Mouse (Mus musculus): ENCODE results near the gene Plac1. TPM values are rescaled to one million over a fixed set of nuclear protein-coding genes. Genes with fewer than 3 reads are reported as not detected.

Plac1 gene
- polyA plus RNA-seq, 1 experiment from 2014 or later, result 7.5 TPM

- H3K27me3 ChIP-seq (replicated peaks), result no peaks in the 10 kb centered on the region
- H3K9ac ChIP-seq, result no peak overlapping the region
- no peak overlapping the region for H3K27ac ChIP-seq
- no peaks in the 10 kb centered on the region for H3K9me3 ChIP-seq
- H3K4me2 ChIP-seq, result no peak overlapping the region
- WGBS, result 77% methylated on average over 2 of the region's 2 CpGs
- no peak for ATAC-seq (ENCODE audit: insufficient read depth, low FRiP score, low read depth)
- H3K36me3 ChIP-seq, result no peaks in the 10 kb centered on the region
- no peak overlapping the region for H3K4me3 ChIP-seq (replicated peaks)
- H3K4me1 ChIP-seq, result no peaks in the 10 kb centered on the region
Observed at GRCm38 (mm10) chrX:53139641-53140040, 100.3 kb downstream of the Plac1 start.

- no peak for ATAC-seq (ENCODE audit: insufficient read depth, low FRiP score, low read depth)
- H3K36me3 ChIP-seq, result no peaks in the 10 kb centered on the region
- WGBS, result 83% methylated on average over 2 of the region's 2 CpGs
- no peak overlapping the region for H3K4me2 ChIP-seq
- H3K4me3 ChIP-seq (replicated peaks), result no peak overlapping the region
- H3K27ac ChIP-seq, result no peak overlapping the region
- no peak overlapping the region for H3K9ac ChIP-seq
- H3K9me3 ChIP-seq, result no peaks in the 10 kb centered on the region
- no peaks in the 10 kb centered on the region for H3K27me3 ChIP-seq (replicated peaks)
- H3K4me1 ChIP-seq, result no peaks in the 10 kb centered on the region
Observed at GRCm38 (mm10) chrX:53137066-53137465, 102.8 kb downstream of the Plac1 start.

- no peaks in the 10 kb centered on the region for H3K4me1 ChIP-seq
- no peaks in the 10 kb centered on the region for H3K36me3 ChIP-seq
- no peak overlapping the region for H3K4me3 ChIP-seq (replicated peaks)
- H3K9ac ChIP-seq, result no peak overlapping the region
- ATAC-seq (ENCODE audit: insufficient read depth, low FRiP score, low read depth), result no peak
- WGBS, result 31% methylated on average over 2 of the region's 2 CpGs
- no peak overlapping the region for H3K4me2 ChIP-seq
- no peaks in the 10 kb centered on the region for H3K27me3 ChIP-seq (replicated peaks)
- no peaks in the 10 kb centered on the region for H3K9me3 ChIP-seq
- H3K27ac ChIP-seq, result no peak overlapping the region
Observed at GRCm38 (mm10) chrX:53129501-53129900, 110.4 kb downstream of the Plac1 start.

GRCm38 (mm10) chrX:53126492-53127033 is 113.3 kb downstream of the Plac1 start:
- no peak overlapping the region for H3K4me2 ChIP-seq
- 0 out of 2 replicates have a peak overlapping the region, but pooled peaks have one; percentile 21 for H3K27ac ChIP-seq
- ATAC-seq (ENCODE audit: insufficient read depth, low FRiP score, low read depth), result no peak
- no peaks in the 10 kb centered on the region for H3K36me3 ChIP-seq
- H3K9me3 ChIP-seq, result no peaks in the 10 kb centered on the region
- H3K9ac ChIP-seq, result no peak overlapping the region
- no peak overlapping the region for H3K4me3 ChIP-seq (replicated peaks)
- no peaks in the 10 kb centered on the region for H3K4me1 ChIP-seq
- H3K27me3 ChIP-seq (replicated peaks), result no peaks in the 10 kb centered on the region
- 67% methylated on average over 6 of the region's 6 CpGs for WGBS

GRCm38 (mm10) chrX:53125838-53126467 is 114.0 kb downstream of the Plac1 start:
- no peak overlapping the region for H3K4me2 ChIP-seq
- no peak overlapping the region for H3K4me3 ChIP-seq (replicated peaks)
- H3K9ac ChIP-seq, result no peak overlapping the region
- ATAC-seq (ENCODE audit: insufficient read depth, low FRiP score, low read depth), result no peak
- 26% methylated on average over 3 of the region's 3 CpGs for WGBS
- peak overlapping the region; percentile 7; the same call in 1 of the 2 replicates for H3K27ac ChIP-seq
- no peaks in the 10 kb centered on the region for H3K36me3 ChIP-seq
- H3K4me1 ChIP-seq, result no peaks in the 10 kb centered on the region
- H3K9me3 ChIP-seq, result no peaks in the 10 kb centered on the region
- no peaks in the 10 kb centered on the region for H3K27me3 ChIP-seq (replicated peaks)

DNA sequence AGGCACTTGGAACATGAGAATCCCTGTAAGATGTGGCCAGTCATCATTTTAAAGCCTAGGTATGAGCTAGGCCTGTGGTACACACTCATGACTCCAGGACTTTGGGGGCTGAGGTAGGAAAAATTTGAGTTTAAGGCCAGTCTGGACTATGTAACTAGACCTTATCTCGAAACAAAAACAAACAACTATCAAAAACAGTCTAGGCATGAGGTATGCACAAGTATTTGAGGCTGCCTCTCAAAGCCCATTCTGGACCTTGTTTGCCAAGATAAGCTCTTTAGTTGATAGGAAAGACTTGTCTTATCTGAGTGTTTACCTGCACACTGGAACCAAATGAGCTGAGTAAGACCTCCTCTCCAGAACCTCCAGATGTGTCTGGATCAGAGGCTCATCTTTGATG is 116.3 kb downstream of the Plac1 start:
- WGBS, result 48% methylated on average over 1 of the region's 1 CpGs
- H3K9me3 ChIP-seq, result no peaks in the 10 kb centered on the region
- no peak overlapping the region for H3K4me3 ChIP-seq (replicated peaks)
- H3K27ac ChIP-seq, result no peak overlapping the region
- no peak overlapping the region for H3K4me2 ChIP-seq
- no peak overlapping the region for H3K9ac ChIP-seq
- no peak for ATAC-seq (ENCODE audit: insufficient read depth, low FRiP score, low read depth)
- H3K4me1 ChIP-seq, result no peaks in the 10 kb centered on the region
- no peaks in the 10 kb centered on the region for H3K36me3 ChIP-seq
- H3K27me3 ChIP-seq (replicated peaks), result no peaks in the 10 kb centered on the region

GRCm38 (mm10) chrX:53118631-53119030 is 121.3 kb downstream of the Plac1 start:
- no peak overlapping the region for H3K4me2 ChIP-seq
- WGBS, result 56% methylated on average over 6 of the region's 6 CpGs
- H3K9me3 ChIP-seq, result no peaks in the 10 kb centered on the region
- no peak for ATAC-seq (ENCODE audit: insufficient read depth, low FRiP score, low read depth)
- no peaks in the 10 kb centered on the region for H3K27me3 ChIP-seq (replicated peaks)
- no peak overlapping the region for H3K27ac ChIP-seq
- no peak overlapping the region for H3K4me3 ChIP-seq (replicated peaks)
- H3K9ac ChIP-seq, result no peak overlapping the region
- no peaks in the 10 kb centered on the region for H3K4me1 ChIP-seq
- H3K36me3 ChIP-seq, result no peaks in the 10 kb centered on the region

- no peak for ATAC-seq (ENCODE audit: insufficient read depth, low FRiP score, low read depth)
- Histone ChIP-seq H3K36me3 (no peaks in the 10 kb centered on the region), H3K4me2 (no peak overlapping the region), H3K27me3 (replicated peaks) (no peaks in the 10 kb centered on the region), H3K27ac (no peak overlapping the region), H3K4me3 (replicated peaks) (no peak overlapping the region), H3K4me1 (no peaks in the 10 kb centered on the region), H3K9me3 (no peaks in the 10 kb centered on the region), H3K9ac (no peak overlapping the region)
Observed at GRCm38 (mm10) chrX:53118019-53118418, 121.9 kb downstream of the Plac1 start.

DNA sequence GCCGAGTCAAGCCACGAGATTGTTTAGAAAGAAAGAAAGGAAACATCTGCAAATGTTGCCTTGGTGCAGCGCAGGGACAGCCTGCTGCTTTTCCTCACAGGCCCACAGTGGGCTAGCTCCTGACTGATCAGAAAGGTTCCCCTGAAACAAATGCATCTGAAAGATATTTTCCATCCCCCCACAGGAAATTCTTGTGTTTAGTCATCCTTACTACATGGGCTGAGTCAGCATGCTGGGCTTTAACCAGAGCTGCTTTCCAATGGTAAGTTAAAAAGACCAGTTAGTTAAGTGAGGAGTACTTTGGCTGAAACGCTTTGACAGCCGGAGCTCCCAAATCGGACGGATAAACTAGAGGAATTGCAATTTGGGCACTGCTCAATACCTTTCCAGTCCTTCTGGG is 124.9 kb downstream of the Plac1 start:
- no peaks in the 10 kb centered on the region for H3K4me1 ChIP-seq
- no peaks in the 10 kb centered on the region for H3K9me3 ChIP-seq
- no peak overlapping the region for H3K4me2 ChIP-seq
- no peak overlapping the region for H3K4me3 ChIP-seq (replicated peaks)
- no peak for ATAC-seq (ENCODE audit: insufficient read depth, low FRiP score, low read depth)
- 55% methylated on average over 7 of the region's 7 CpGs for WGBS
- no peaks in the 10 kb centered on the region for H3K36me3 ChIP-seq
- no peak overlapping the region for H3K27ac ChIP-seq
- no peaks in the 10 kb centered on the region for H3K27me3 ChIP-seq (replicated peaks)
- H3K9ac ChIP-seq, result no peak overlapping the region

DNA sequence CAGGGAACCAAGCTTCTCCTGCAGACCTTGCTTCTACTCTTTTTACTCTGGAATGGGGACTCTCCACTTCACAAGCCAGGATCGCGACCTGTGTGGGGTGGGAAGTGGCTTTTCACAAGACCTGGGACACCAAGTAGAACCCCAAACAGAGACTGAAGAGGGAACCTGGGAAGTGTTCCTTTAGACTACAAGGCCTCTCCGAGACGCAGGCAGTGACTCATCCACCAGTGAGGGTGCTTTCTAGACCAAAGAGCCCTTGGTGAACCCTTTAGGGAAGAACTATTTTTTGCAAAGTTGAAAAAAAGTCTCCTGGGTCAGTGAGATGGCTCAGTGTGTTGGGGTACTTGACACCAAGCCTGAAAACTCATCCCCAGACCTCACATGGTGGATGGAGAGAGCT is 129.8 kb downstream of the Plac1 start:
- Histone ChIP-seq H3K36me3 (no peaks in the 10 kb centered on the region), H3K4me3 (replicated peaks) (no peak overlapping the region), H3K9ac (no peak overlapping the region), H3K9me3 (no peaks in the 10 kb centered on the region), H3K4me1 (no peaks in the 10 kb centered on the region), H3K27ac (no peak overlapping the region), H3K27me3 (replicated peaks) (no peaks in the 10 kb centered on the region), H3K4me2 (no peak overlapping the region)
- no peak for ATAC-seq (ENCODE audit: insufficient read depth, low FRiP score, low read depth)
- 83% methylated on average over 4 of the region's 4 CpGs for WGBS

DNA sequence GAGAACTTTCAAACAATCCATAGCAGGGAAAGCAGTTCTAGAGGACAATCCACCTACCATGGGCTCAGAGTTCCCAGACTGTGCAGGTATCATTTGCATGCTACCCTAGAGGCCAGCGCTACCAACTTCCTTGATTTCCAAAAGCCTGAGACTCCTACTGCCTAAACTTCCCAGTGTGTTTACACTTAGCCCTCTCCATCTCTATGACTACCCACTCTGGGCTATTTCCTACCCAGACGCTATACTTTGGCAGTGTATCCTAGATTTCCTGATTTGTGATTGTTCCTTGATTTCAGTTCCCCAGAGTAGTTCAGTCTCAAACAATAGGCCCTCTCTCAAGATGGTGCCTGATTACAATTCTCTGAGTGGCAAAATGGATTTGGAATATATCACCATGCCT is 132.8 kb downstream of the Plac1 start:
- WGBS, result 69% methylated on average over 2 of the region's 2 CpGs
- H3K27ac ChIP-seq, result no peak overlapping the region
- H3K4me2 ChIP-seq, result no peak overlapping the region
- H3K36me3 ChIP-seq, result no peaks in the 10 kb centered on the region
- H3K9ac ChIP-seq, result no peak overlapping the region
- H3K27me3 ChIP-seq (replicated peaks), result no peaks in the 10 kb centered on the region
- no peaks in the 10 kb centered on the region for H3K4me1 ChIP-seq
- no peak overlapping the region for H3K4me3 ChIP-seq (replicated peaks)
- no peaks in the 10 kb centered on the region for H3K9me3 ChIP-seq
- ATAC-seq (ENCODE audit: insufficient read depth, low FRiP score, low read depth), result no peak

- ATAC-seq (ENCODE audit: insufficient read depth, low FRiP score, low read depth), result no peak
- 42% methylated on average over 2 of the region's 2 CpGs for WGBS
Observed at GRCm38 (mm10) chrX:53101165-53101564, 138.7 kb downstream of the Plac1 start.

GRCm38 (mm10) chrX:53099951-53100350 is 140.0 kb downstream of the Plac1 start:
- 0 out of 2 replicates have a peak, but pooled peaks cover 2% of the 10 kb centered on the region for H3K4me1 ChIP-seq
- no peak overlapping the region for H3K9ac ChIP-seq
- no peak overlapping the region for H3K4me2 ChIP-seq
- no peak overlapping the region; the same call in 1 of the 2 replicates for H3K27ac ChIP-seq
- H3K36me3 ChIP-seq, result no peaks in the 10 kb centered on the region
- no peaks in the 10 kb centered on the region for H3K27me3 ChIP-seq (replicated peaks)
- no peak overlapping the region for H3K4me3 ChIP-seq (replicated peaks)
- ATAC-seq (ENCODE audit: insufficient read depth, low FRiP score, low read depth), result no peak
- 45% methylated on average over 7 of the region's 7 CpGs for WGBS
- no peaks in the 10 kb centered on the region for H3K9me3 ChIP-seq

More at GRCm38 (mm10) chrX:53101165-53101564, 138.7 kb downstream of the Plac1 start:
- H3K9ac ChIP-seq, result no peak overlapping the region
- H3K4me1 ChIP-seq, result 0 out of 2 replicates have a peak, but pooled peaks cover 2% of the 10 kb centered on the region
- no peak overlapping the region for H3K4me2 ChIP-seq
- H3K27ac ChIP-seq, result no peak overlapping the region
- no peaks in the 10 kb centered on the region for H3K27me3 ChIP-seq (replicated peaks)
- no peak overlapping the region for H3K4me3 ChIP-seq (replicated peaks)
- H3K9me3 ChIP-seq, result no peaks in the 10 kb centered on the region
- no peaks in the 10 kb centered on the region for H3K36me3 ChIP-seq

All from stomach, embryonic 15.5 days (tissue).